Mouse (Mus musculus) embryonic facial prominence, embryonic 14.5 days (tissue): ENCODE data around the gene Capn8. TPM values are rescaled to one million over a fixed set of nuclear protein-coding genes. Genes with fewer than 3 reads are reported as not detected.

Experiments
- ATAC-seq: fragments of 200-750 bp; cut with Nextera tagmentation; 2 replicates; pipeline ENCODE4 v1.8.0; 2017; ENCODE audit warnings: low read depth, moderate number of reproducible peaks, moderate TSS enrichment
- DNase-seq: peaks from one replicate; pipeline ENCODE4 v3.0.0-alpha.2; 2015; ENCODE audit warnings: low spot score
- H3K27ac ChIP-seq: fragments of 300-500 bp; sonication (generic); replicated peaks from 2 replicates; pipeline ENCODE4 v1.5.1; 2014; ENCODE audit warnings: low read depth, mild to moderate bottlenecking, low read length, moderate library complexity
- H3K27me3 ChIP-seq: fragments of 300-500 bp; sonication (generic); replicated peaks from 2 replicates; pipeline ENCODE4 v1.6.1; 2014; ENCODE audit warnings: low read length; ENCODE audit not compliant: control insufficient read depth, insufficient read depth
- H3K36me3 ChIP-seq: fragments of 300-500 bp; sonication (generic); 2 replicates; pipeline ENCODE4 v1.6.1; 2014; ENCODE audit warnings: low read length, mixed read lengths; ENCODE audit not compliant: control insufficient read depth, insufficient read depth
- H3K4me1 ChIP-seq: fragments of 300-500 bp; sonication (generic); 2 replicates; pipeline ENCODE4 v1.6.1; 2014; ENCODE audit warnings: antibody characterized with exemption, low read length; ENCODE audit not compliant: control insufficient read depth, insufficient read depth
- H3K4me2 ChIP-seq: fragments of 300-500 bp; sonication (generic); 2 replicates; pipeline ENCODE4 v1.6.1; 2014; ENCODE audit warnings: low read depth, mild to moderate bottlenecking, low read length, moderate library complexity, mixed read lengths
- H3K4me3 ChIP-seq: fragments of 300-500 bp; sonication (generic); 2 replicates; pipeline ENCODE4 v1.5.1; 2014; ENCODE audit warnings: low read depth, mild to moderate bottlenecking, low read length
- H3K9ac ChIP-seq: fragments of 300-500 bp; sonication (generic); 2 replicates; pipeline ENCODE4 v1.6.1; 2014; ENCODE audit warnings: low read depth, mild to moderate bottlenecking, low read length, moderate library complexity, mixed read lengths
- H3K9me3 ChIP-seq: fragments of 300-500 bp; sonication (generic); 2 replicates; pipeline ENCODE4 v1.6.1; 2016; ENCODE audit warnings: low read length; ENCODE audit not compliant: control insufficient read depth
- WGBS: fragments of 180-500 bp; shearing (Covaris S2); extraction: QIAGEN DNeasy Blood & Tissue Kit; methylation state at CpG from one replicate; pipeline ENCODE4 v1.1.7; 2014; 5-methylcytosine and 5-hydroxymethylcytosine counted together
- polyA plus RNA-seq: library from polyadenylated mRNA; unstranded; fragments of >200 nt; fragmentation: Nextera tagmentation; extraction: Ambion mirVana; gene quantifications from 2 replicates; pipeline ENCODE4 v1.2.1, GENCODE M21; 2014

Capn8 gene
- polyA plus RNA-seq, 1 experiment from 2014 or later: 0.07 TPM

DNA sequence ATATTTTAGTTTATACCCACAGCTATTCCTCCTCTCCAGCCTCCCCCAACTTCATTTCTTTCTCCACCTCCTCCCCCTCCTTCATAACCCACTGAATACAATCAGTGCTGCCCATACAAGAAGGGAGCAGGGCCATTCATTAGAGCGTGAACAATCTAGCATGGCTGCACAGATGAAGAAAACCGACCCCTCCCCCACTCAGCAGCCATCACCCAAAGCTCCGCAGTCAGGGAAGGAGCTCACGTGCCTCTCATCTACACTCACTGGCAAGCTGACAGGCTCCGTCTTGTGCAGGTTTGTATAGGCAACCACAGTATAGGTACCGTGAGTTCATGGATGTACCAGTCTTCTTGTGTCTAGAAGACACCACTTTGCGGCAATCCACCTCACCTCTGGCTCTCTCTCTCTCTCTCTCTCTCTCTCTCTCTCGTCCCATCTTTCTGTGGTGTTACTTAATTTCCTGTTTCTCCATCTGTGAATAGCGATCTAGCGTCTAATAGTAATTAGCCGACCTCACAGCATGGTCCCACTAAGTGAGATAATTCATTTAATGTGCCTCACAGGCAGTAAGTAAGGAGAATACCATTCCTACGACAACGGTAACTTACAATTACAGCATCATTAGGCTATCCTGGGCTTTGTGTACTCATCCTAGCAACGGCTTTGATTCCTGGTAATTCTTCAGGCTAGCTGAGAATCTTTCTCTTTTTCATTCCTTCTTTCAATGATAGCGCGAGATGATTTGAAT, 53.6 kb downstream of the Capn8 start:
- H3K9ac ChIP-seq: no peak overlapping the region
- H3K27me3 ChIP-seq: no peaks in the 10 kb centered on the region
- no peaks in the 10 kb centered on the region for H3K36me3 ChIP-seq
- ATAC-seq (peak; percentile 62; the same call in 1 of the 2 replicates), DNase-seq (peak; percentile 69)
- H3K4me2 ChIP-seq: no peak overlapping the region
- H3K4me3 ChIP-seq: no peak overlapping the region
- 65% methylated on average over 16 of the region's 16 CpGs for WGBS
- no peak overlapping the region for H3K27ac ChIP-seq
- no peaks in the 10 kb centered on the region for H3K9me3 ChIP-seq
- no peaks in the 10 kb centered on the region for H3K4me1 ChIP-seq

DNA sequence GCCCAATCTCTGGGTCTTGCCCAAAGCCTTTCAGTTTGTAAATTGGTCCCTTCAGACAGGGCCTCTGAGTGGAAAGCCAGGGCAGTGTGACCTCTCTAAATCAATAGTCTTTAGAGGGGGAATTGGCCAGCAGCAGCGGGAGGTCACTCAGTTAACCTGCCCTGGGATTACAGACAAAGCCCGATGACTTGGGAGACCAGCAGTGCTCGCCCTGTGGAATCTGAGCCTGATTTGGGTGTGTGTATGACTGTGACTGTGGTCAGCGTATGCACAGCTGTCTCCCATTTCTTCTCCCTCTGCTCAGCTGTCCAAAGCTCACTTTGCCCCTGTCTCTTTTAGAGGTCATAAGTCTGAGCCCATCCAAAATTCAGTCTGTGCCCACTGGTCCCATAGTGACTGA, 55.7 kb downstream of the Capn8 start:
- H3K4me1 ChIP-seq: no peaks in the 10 kb centered on the region
- H3K27ac ChIP-seq: no peak overlapping the region
- WGBS: 24% methylated on average over 4 of the region's 4 CpGs
- H3K27me3 ChIP-seq: no peaks in the 10 kb centered on the region
- no peak overlapping the region for H3K9ac ChIP-seq
- no peak overlapping the region for H3K4me2 ChIP-seq
- H3K36me3 ChIP-seq: no peaks in the 10 kb centered on the region
- H3K4me3 ChIP-seq: no peak overlapping the region
- ATAC-seq: no peak
- DNase-seq: no peak
- H3K9me3 ChIP-seq: no peaks in the 10 kb centered on the region

DNA sequence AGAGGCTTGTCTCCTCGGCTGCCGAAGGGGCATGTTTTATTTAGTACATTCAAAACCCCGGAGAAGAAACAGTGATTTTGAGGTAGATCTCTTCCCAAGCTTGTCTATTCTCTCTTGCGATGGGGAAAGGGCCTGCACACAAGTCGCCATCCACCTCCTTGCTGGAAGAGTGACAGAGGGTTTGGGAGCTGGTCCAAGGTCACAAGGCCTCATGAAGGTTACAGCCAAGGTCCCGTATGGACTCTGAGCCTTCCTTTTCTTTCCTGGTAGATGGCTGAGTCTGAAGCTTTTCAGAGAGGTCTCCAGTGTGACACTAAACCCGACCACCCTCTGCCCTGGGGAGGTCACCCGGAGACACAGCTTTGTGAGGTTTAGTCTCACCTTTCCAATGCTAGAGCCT, 56.4 kb downstream of the Capn8 start:
- no peak for ATAC-seq
- no peak overlapping the region for H3K27ac ChIP-seq
- H3K9ac ChIP-seq: no peak overlapping the region
- H3K4me3 ChIP-seq: no peak overlapping the region
- no peaks in the 10 kb centered on the region for H3K27me3 ChIP-seq
- H3K4me1 ChIP-seq: no peaks in the 10 kb centered on the region
- no peaks in the 10 kb centered on the region for H3K9me3 ChIP-seq
- DNase-seq: no peak
- no peak overlapping the region for H3K4me2 ChIP-seq
- 79% methylated on average over 8 of the region's 8 CpGs for WGBS
- H3K36me3 ChIP-seq: no peaks in the 10 kb centered on the region

DNA sequence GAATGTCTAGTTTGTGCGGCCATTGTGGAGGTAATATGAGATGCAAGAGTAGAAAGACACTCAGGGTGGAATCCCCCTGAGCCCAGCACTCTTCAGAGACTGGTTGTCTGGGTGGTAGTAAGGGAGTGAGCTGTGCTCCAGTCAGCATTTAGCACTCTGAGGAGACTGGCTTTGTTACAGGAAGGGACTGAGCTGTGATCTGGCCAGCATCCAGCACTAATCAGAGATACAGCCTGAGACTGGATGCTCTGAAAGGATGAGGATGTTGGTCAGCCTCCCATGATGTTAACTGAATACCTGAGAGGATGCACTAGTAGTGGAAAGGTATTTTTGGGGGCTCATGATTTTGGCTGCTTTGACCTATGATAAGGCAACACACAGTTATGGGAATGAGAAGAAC, 61.4 kb downstream of the Capn8 start:
- 29% methylated on average over 1 of the region's 1 CpGs for WGBS
- no peak for DNase-seq
- Histone ChIP-seq H3K4me1 (no peaks in the 10 kb centered on the region), H3K36me3 (no peaks in the 10 kb centered on the region), H3K4me3 (no peak overlapping the region), H3K27ac (no peak overlapping the region), H3K9me3 (no peaks in the 10 kb centered on the region), H3K4me2 (no peak overlapping the region), H3K27me3 (no peaks in the 10 kb centered on the region), H3K9ac (no peak overlapping the region)
- ATAC-seq: no peak

DNA sequence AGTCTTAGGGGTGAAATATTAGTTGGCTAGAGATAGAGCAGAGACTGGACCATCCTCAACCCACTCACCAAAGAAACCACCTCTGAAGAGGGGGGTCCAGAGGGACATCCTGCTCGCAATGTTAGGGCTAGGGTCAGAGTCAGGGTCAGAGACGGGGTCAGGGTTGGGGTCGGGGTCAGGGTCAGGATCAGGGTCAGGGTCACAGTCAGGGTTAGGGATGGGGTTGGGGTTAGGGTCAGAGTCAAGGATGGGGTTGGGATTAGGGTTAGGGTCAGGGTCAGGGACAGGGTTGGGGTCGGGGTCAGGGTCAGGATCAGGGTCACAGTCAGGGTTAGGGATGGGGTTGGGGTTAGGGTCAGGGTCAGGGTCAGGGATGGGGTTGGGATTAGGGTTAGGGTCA, 64.4 kb downstream of the Capn8 start:
- Histone ChIP-seq H3K36me3 (no peaks in the 10 kb centered on the region), H3K4me1 (no peaks in the 10 kb centered on the region), H3K9ac (no peak overlapping the region), H3K4me2 (no peak overlapping the region), H3K4me3 (no peak overlapping the region), H3K9me3 (no peaks in the 10 kb centered on the region), H3K27ac (no peak overlapping the region), H3K27me3 (no peaks in the 10 kb centered on the region)
- 86% methylated on average over 4 of the region's 4 CpGs for WGBS
- DNase-seq: no peak
- no peak for ATAC-seq

DNA sequence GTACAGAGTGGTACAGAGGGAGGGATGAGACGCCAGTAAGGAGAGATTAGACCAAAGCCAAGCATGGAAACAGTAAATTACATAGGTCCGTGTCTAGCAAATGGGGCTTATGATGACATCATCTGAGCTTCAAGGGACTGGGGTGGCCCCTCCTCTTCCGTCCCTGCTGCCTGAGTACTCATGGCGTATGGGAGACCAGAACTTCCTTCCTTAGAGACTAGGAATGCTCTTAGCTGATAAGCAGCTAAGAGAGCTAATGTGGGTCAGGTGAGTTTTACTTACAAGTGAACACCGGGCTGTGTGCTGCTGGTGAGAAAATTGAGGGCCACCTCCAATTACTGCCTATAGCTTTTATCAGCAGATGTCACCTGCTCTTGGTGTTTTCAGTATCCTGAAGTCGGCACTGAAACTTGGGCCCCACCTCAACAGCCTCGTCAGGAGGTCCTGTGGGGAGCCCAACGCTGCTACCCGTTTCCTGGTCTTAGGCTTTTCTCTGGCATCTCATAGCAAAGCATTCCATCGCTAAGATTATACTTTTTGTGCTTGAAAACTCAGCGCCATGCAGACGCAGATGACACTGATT, 69.0 kb downstream of the Capn8 start:
- no peak for ATAC-seq
- Histone ChIP-seq H3K27ac (no peak overlapping the region), H3K9me3 (no peaks in the 10 kb centered on the region), H3K27me3 (no peaks in the 10 kb centered on the region), H3K9ac (no peak overlapping the region), H3K4me1 (no peaks in the 10 kb centered on the region), H3K4me3 (no peak overlapping the region), H3K4me2 (no peak overlapping the region), H3K36me3 (no peaks in the 10 kb centered on the region)
- WGBS: 76% methylated on average over 12 of the region's 12 CpGs
- no peak for DNase-seq

DNA sequence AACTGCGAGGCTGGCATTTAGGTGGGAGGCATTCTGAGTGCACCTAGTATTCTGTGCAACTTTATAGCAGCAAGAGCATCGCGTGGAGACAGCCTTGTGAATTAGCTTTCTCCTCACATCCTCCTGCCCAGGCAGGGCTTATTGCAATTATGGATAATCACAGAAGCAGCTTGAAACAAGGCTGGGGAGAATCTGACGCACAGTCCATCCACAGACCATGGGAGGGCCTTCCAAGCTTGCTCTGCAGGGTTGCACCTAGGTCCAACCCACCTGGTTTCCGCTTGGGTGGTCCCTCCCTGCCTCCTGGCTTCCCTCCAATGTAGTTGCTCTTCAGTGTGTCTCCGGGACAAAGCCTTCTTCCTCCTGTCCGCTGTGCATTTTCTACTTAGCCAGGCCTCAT, 74.2 kb downstream of the Capn8 start:
- no peaks in the 10 kb centered on the region for H3K9me3 ChIP-seq
- H3K4me2 ChIP-seq: no peak overlapping the region
- H3K4me1 ChIP-seq: 0 out of 2 replicates have a peak, but pooled peaks cover 4% of the 10 kb centered on the region
- 47% methylated on average over 7 of the region's 7 CpGs for WGBS
- H3K9ac ChIP-seq: no peak overlapping the region
- H3K36me3 ChIP-seq: no peaks in the 10 kb centered on the region
- H3K27me3 ChIP-seq: no peaks in the 10 kb centered on the region
- DNase-seq: peak; percentile 57
- peak; percentile 60; the same call in 1 of the 2 replicates for ATAC-seq
- H3K27ac ChIP-seq: no peak overlapping the region
- no peak overlapping the region for H3K4me3 ChIP-seq

DNA sequence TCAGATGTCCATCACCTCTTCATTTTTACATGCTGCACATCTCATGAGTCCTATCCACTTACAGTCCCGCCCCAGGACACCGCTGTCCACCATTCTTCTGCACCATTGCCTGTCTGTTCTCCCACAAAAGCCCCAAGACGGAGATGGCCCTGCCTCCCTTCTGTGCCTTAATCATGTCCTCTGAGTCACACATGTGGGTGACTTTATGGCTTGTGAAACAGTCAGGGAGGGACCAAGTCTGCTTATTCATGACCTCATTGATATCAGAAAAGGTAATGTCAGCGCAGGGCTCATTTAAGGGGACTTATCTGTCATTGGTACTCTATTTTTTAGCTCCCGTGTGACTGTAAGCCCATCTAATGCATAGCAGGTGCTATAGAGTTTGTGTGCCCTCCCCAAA, 74.6 kb downstream of the Capn8 start:
- H3K4me3 ChIP-seq: no peak overlapping the region
- no peak overlapping the region for H3K9ac ChIP-seq
- no peaks in the 10 kb centered on the region for H3K9me3 ChIP-seq
- no peaks in the 10 kb centered on the region for H3K36me3 ChIP-seq
- no peak overlapping the region for H3K4me2 ChIP-seq
- no peaks in the 10 kb centered on the region for H3K27me3 ChIP-seq
- 0 out of 2 replicates have a peak, but pooled peaks cover 4% of the 10 kb centered on the region for H3K4me1 ChIP-seq
- ATAC-seq (no peak), DNase-seq (no peak)
- 77% methylated on average over 5 of the region's 5 CpGs for WGBS
- H3K27ac ChIP-seq: no peak overlapping the region

DNA sequence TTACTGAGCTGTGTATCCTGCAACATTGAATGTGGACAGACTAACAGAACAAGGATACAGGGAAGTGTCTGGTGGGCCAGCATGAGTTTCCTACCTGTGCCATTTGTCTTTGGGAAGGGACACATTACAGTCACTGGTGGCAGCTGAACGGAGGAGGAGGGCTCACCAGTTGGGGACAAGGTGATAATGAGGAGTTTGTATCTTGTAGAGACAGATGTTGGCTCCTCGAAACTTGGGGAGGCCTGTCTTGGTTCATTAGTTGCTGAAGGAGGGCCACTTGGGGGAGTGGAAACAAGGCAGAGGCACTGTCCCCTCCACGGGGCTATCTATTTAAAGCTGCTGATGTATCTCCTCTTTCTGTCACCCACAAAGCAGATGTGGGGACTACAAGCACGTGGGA, 75.3 kb downstream of the Capn8 start:
- 67% methylated on average over 4 of the region's 4 CpGs for WGBS
- Histone ChIP-seq H3K4me1 (peaks cover 7% of the 10 kb centered on the region; the same call in 1 of the 2 replicates), H3K9me3 (no peaks in the 10 kb centered on the region), H3K27ac (no peak overlapping the region), H3K4me2 (no peak overlapping the region), H3K9ac (no peak overlapping the region), H3K36me3 (no peaks in the 10 kb centered on the region), H3K27me3 (no peaks in the 10 kb centered on the region), H3K4me3 (no peak overlapping the region)
- DNase-seq: no peak
- no peak for ATAC-seq
